Mouse (Mus musculus): ENCODE data around the gene Syk.

DNA sequence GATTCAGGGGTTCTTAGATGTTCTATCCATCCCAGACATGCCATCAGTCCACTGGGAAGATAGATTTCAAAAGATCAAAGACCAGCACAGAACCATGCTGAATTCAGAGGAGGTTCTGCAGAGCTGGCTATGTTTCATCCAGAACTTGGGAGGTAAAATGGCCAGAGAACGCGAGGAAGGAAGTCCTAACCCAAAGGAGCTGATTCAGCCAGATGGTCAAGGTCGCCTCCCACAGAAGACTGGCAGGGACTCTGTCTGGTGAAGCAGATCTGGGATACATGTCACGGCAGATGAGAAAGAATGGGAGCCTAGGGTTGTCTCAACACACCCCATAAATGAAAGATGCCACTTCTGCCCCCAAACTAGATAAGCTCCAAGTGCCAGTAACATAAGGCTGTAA is 90.9 kb downstream of the Syk start:
- no peak for TF ChIP-seq CTCF (IDR thresholded peaks at IDR 0.05; ENCODE audit: low read depth)
- TF ChIP-seq EP300 (IDR thresholded peaks at IDR 0.05; ENCODE audit: low read depth), result no peak
